Mouse (Mus musculus) Muller cell, postnatal 12 days (primary cell): Measurements from ENCODE around the gene Rpl10.

Experiments used
- DNase-seq: peaks from one replicate; pipeline ENCODE4 v3.0.0-alpha.2; 2015; ENCODE audit errors: inconsistent ontology term

Rpl10 gene

GRCm38 (mm10) chrX:74270062-74270901, at the start of gene Rpl10:
Gene Rpl10, plus strand, starts transcription at chrX:74270812.
- DNase-seq, result peak; percentile 96

GRCm38 (mm10) chrX:74230038-74230437, 40.6 kb upstream of the Rpl10 start:
- DNase-seq, result no peak

GRCm38 (mm10) chrX:74233196-74233595, 37.4 kb upstream of the Rpl10 start:
- DNase-seq, result no peak

- DNase-seq, result no peak
Measured at GRCm38 (mm10) chrX:74240332-74240731, 30.3 kb upstream of the Rpl10 start.

GRCm38 (mm10) chrX:74243396-74243795, 27.2 kb upstream of the Rpl10 start:
- DNase-seq, result no peak

- DNase-seq, result peak; percentile 23
Measured at GRCm38 (mm10) chrX:74243807-74244206, 26.8 kb upstream of the Rpl10 start.

- DNase-seq, result peak; percentile 95
Measured at GRCm38 (mm10) chrX:74244614-74245083, 26.0 kb upstream of the Rpl10 start.

GRCm38 (mm10) chrX:74245107-74245506, 25.5 kb upstream of the Rpl10 start:
- no peak for DNase-seq

- DNase-seq, result peak; percentile 87
Measured at GRCm38 (mm10) chrX:74245687-74246086, 24.9 kb upstream of the Rpl10 start.

- peak; percentile 92 for DNase-seq
Measured at GRCm38 (mm10) chrX:74246213-74246681, 24.4 kb upstream of the Rpl10 start.

- no peak for DNase-seq
Measured at GRCm38 (mm10) chrX:74246693-74247092, 23.9 kb upstream of the Rpl10 start.

GRCm38 (mm10) chrX:74248651-74249050, 22.0 kb upstream of the Rpl10 start:
- peak; percentile 77 for DNase-seq

- DNase-seq, result peak; percentile 83
Measured at GRCm38 (mm10) chrX:74249615-74250014, 21.0 kb upstream of the Rpl10 start, which contains the start of gene Flna. Gene Flna, minus strand, starts transcription at chrX:74249820.

- peak; percentile 93 for DNase-seq
Measured at GRCm38 (mm10) chrX:74254153-74254887, 16.3 kb upstream of the Rpl10 start, which contains the start of gene Emd. Gene Emd, plus strand, starts transcription at chrX:74254687.

- DNase-seq, result no peak
Measured at GRCm38 (mm10) chrX:74254888-74255565, 15.6 kb upstream of the Rpl10 start.

- DNase-seq, result no peak
Measured at GRCm38 (mm10) chrX:74257746-74258145, 12.9 kb upstream of the Rpl10 start.

- DNase-seq, result no peak
Measured at GRCm38 (mm10) chrX:74269736-74270061, 913 bp upstream of the Rpl10 start.

GRCm38 (mm10) chrX:74270902-74271551, 415 bp downstream of the Rpl10 start:
- peak; percentile 16 for DNase-seq

GRCm38 (mm10) chrX:74273422-74274322, 3.1 kb downstream of the Rpl10 start:
- DNase-seq, result no peak

- no peak for DNase-seq
Measured at GRCm38 (mm10) chrX:74277916-74278315, 7.3 kb downstream of the Rpl10 start.
